ENCODE assay signal across 8 mouse cellular contexts in the genomic region with DNA sequence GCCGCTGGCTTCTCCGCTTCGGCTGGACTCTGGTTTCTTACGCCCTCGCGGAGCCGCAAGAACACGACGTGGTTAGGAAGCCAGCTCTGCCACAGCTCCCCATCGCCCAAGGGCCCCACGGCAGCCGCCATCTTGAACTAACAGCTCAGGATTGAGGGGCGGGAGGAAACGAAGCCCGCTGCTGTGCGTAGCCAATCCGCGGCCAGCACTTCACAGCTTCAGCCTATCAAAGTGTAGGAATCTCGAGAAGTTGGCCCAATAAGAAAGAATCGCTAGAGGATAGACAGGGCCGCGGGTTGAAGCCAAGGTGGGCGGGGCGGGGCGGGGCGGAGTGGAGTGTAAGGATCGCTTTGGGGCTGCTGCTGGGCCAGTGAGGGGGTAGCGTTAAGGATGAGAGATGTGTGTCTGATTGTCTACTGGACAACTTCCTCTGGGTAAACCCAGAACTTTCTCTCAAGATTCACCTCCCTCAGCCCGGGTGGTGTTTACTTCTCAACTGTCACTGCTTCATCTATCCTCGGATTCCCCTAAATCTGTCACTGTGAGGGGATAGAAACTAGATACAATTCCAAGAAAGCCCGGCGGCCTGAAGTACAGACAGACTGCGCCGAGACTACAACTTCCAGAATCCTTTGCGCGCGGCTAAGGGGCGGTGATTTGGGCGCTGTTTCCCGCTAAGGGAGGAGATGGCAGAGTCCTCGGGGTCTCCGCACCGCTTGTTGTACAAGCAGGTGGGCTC. TPM values are rescaled to one million over a fixed set of nuclear protein-coding genes. Genes with fewer than 3 reads are reported as not detected.
DNase-seq lines count a peak whose midpoint lies in the region; ATAC-seq and TF ChIP-seq lines count a peak whose summit lies in the region.

Gene Nup88 (minus strand): TSS at position 153 of the 739 bp plus-strand sequence.
Gene Rpain (plus strand): TSS at position 393 of the 739 bp plus-strand sequence.

- peak; percentile 82 for ATAC-seq in G1E (ENCODE audit: extremely low read depth, insufficient number of reproducible peaks, low FRiP score, poor library complexity, severe bottlenecking)
- ATAC-seq in forebrain, embryonic 16.5 days = peak; percentile 99
- ATAC-seq in lung, embryonic 14.5 days (ENCODE audit: insufficient read depth) = peak; percentile 99

- peak within 1 kb of the TSS; percentile 94 for H3K27ac ChIP-seq in forebrain, embryonic 16.5 days (ENCODE audit: low read length)
- peak within 1 kb of the TSS; percentile 98 for H3K27ac ChIP-seq in layer of hippocampus, adult 2 months
- H3K27ac ChIP-seq in lung, embryonic 14.5 days (ENCODE audit: low read depth) = peak within 1 kb of the TSS; percentile 83
- H3K27ac ChIP-seq in olfactory bulb, adult 2 months (ENCODE audit: insufficient read depth, low read depth, low read length) = peak within 1 kb of the TSS; percentile 88
- peak within 1 kb of the TSS; percentile 55 for H3K27ac ChIP-seq in thymus, adult 2 months (ENCODE audit: control insufficient read depth, insufficient read depth, low read length)

- no peak for TF ChIP-seq CTCF in G1E (IDR thresholded peaks at IDR 0.05; ENCODE audit: low read depth, low read length)
- no peak for TF ChIP-seq CTCF in layer of hippocampus, adult 2 months (conservative IDR thresholded peaks at IDR 0.05)
- TF ChIP-seq CTCF in lung, embryonic 14.5 days (IDR thresholded peaks at IDR 0.05; ENCODE audit: low read depth) = no peak
- TF ChIP-seq CTCF in olfactory bulb, adult 2 months (IDR thresholded peaks at IDR 0.05; ENCODE audit: insufficient read depth, low read depth, low read length) = no peak
- TF ChIP-seq CTCF in thymus, adult 2 months (IDR thresholded peaks at IDR 0.05; ENCODE audit: borderline replicate concordance, control insufficient read depth, extremely low read depth, insufficient read depth, low read length, poor library complexity) = peak; percentile 48; the same call in 1 of the 2 replicates

- H3K4me3 ChIP-seq in G1E (ENCODE audit: low read depth, low read length) = peak within 1 kb of the TSS; percentile 97
- peak within 1 kb of the TSS; percentile 88 for H3K4me3 ChIP-seq in forebrain, embryonic 16.5 days (replicated peaks; ENCODE audit: low read length)
- peak within 1 kb of the TSS; percentile 91 for H3K4me3 ChIP-seq in layer of hippocampus, adult 2 months
- H3K4me3 ChIP-seq in lung, embryonic 14.5 days (ENCODE audit: low read depth, low read length) = peak within 1 kb of the TSS; percentile 71
- H3K4me3 ChIP-seq in olfactory bulb, adult 2 months (ENCODE audit: insufficient read depth, low read depth, low read length) = peak within 1 kb of the TSS; percentile 87
- H3K4me3 ChIP-seq in thymus, adult 2 months (ENCODE audit: control insufficient read depth, insufficient read depth, low read length) = peak within 1 kb of the TSS; percentile 86

- H3K4me2 ChIP-seq in forebrain, embryonic 16.5 days (ENCODE audit: low read length) = peak within 1 kb of the TSS; percentile 91
- peak within 1 kb of the TSS; percentile 85 for H3K4me2 ChIP-seq in lung, embryonic 14.5 days

- H3K9ac ChIP-seq in forebrain, embryonic 16.5 days (replicated peaks; ENCODE audit: low read depth, low read length) = peak within 1 kb of the TSS; percentile 88
- peak within 1 kb of the TSS; percentile 74 for H3K9ac ChIP-seq in lung, embryonic 14.5 days

- peaks cover 60% of the 10 kb centered on the region for H3K36me3 ChIP-seq in G1E (replicated peaks)
- peaks cover 11% of the 10 kb centered on the region for H3K36me3 ChIP-seq in forebrain, embryonic 16.5 days (ENCODE audit: control insufficient read depth, insufficient read depth)
- H3K36me3 ChIP-seq in lung, embryonic 14.5 days (ENCODE audit: insufficient read depth) = peaks cover 48% of the 10 kb centered on the region
- peaks cover 15% of the 10 kb centered on the region for H3K36me3 ChIP-seq in thymus, adult 2 months (ENCODE audit: control insufficient read depth, insufficient read depth, low read length)

- peak; percentile 84 for TF ChIP-seq POLR2A in olfactory bulb, adult 2 months (IDR thresholded peaks at IDR 0.05; ENCODE audit: insufficient read depth, low read depth, low read length)
- TF ChIP-seq POLR2A in thymus, adult 2 months (IDR thresholded peaks at IDR 0.05; ENCODE audit: control insufficient read depth, extremely low read depth, insufficient read depth, low read length, poor library complexity) = peak; percentile 91

- peaks cover 48% of the 10 kb centered on the region for H3K4me1 ChIP-seq in G1E (ENCODE audit: insufficient read depth, low read depth, low read length)
- peaks cover 19% of the 10 kb centered on the region for H3K4me1 ChIP-seq in forebrain, embryonic 16.5 days (replicated peaks; ENCODE audit: control insufficient read depth, insufficient read depth, low read length)
- peaks cover 6% of the 10 kb centered on the region; the same call in 1 of the 2 replicates for H3K4me1 ChIP-seq in lung, embryonic 14.5 days (ENCODE audit: insufficient read depth)
- H3K4me1 ChIP-seq in olfactory bulb, adult 2 months (ENCODE audit: control insufficient read depth, insufficient read depth, low read length) = peaks cover 2% of the 10 kb centered on the region; the same call in 1 of the 2 replicates
- peaks cover 4% of the 10 kb centered on the region for H3K4me1 ChIP-seq in thymus, adult 2 months (replicated peaks; ENCODE audit: control insufficient read depth, insufficient read depth, low read length)

- peaks cover 4% of the 10 kb centered on the region; the same call in 1 of the 2 replicates for H3K9me3 ChIP-seq in G1E (replicated peaks)
- H3K9me3 ChIP-seq in forebrain, embryonic 16.5 days (ENCODE audit: control insufficient read depth, low read length) = no peaks in the 10 kb centered on the region
- H3K9me3 ChIP-seq in lung, embryonic 14.5 days (ENCODE audit: low read depth, low read length) = no peaks in the 10 kb centered on the region

- no peaks in the 10 kb centered on the region for H3K27me3 ChIP-seq in G1E (ENCODE audit: insufficient read depth, low read length)
- H3K27me3 ChIP-seq in forebrain, embryonic 16.5 days (replicated peaks; ENCODE audit: control insufficient read depth, insufficient read depth, low read length) = no peaks in the 10 kb centered on the region
- no peaks in the 10 kb centered on the region for H3K27me3 ChIP-seq in lung, embryonic 14.5 days (ENCODE audit: insufficient read depth, low read length)
- no peaks in the 10 kb centered on the region for H3K27me3 ChIP-seq in thymus, adult 2 months (ENCODE audit: control insufficient read depth, insufficient read depth, low read length)

- under 1% methylated on average over 43 of the region's 43 CpGs for WGBS in forebrain, embryonic 16.5 days
- under 1% methylated on average over 43 of the region's 43 CpGs for WGBS in lung, embryonic 14.5 days
- whole genome bisulfite sequencing in olfactory bulb, adult 2 months = under 1% methylated on average over 43 of the region's 43 CpGs
- WGBS in thymus, adult 2 months = under 1% methylated on average over 43 of the region's 43 CpGs

- DNase-seq in G1E (ENCODE audit: low spot score) = peak; percentile 98
- DNase-seq in cerebellum, adult 18-20 months = peak; percentile 92 to 94
- DNase-seq in heart, postnatal 36 days = peak; percentile 87 to 89
- DNase-seq in layer of hippocampus, adult 2 months (ENCODE audit: low spot score in 2 of 2) = peak; percentile 92 to 95
- DNase-seq in lung, embryonic 14.5 days = peak; percentile 97
- DNase-seq in thymus, adult 2 months = peak; percentile 92

- intact Hi-C loops in heart, postnatal 36 days (cut with DNase I) = no loop called here

RNA-seq across cellular contexts. Expression of gene Nup88, which starts in this region (rescaled TPM):
- 154 and 178 TPM in 2 replicates for total RNA-seq in G1E (2014; fragmentation: Nextera tagmentation)
- total RNA-seq in G1E (2017) = 145 and 193 TPM in 2 replicates
- 81.1 and 103 TPM in 2 replicates for polyA plus RNA-seq in G1E (2012)
- 150 and 157 TPM in 2 replicates for polyA plus RNA-seq in forebrain, embryonic 16.5 days (2015; fragmentation: Nextera tagmentation; extraction: Ambion mirVana)
- 10 to 100 TPM; 44.5 to 50.8 TPM for total RNA-seq in heart, postnatal 36 days (2021)
- total RNA-seq in layer of hippocampus, adult 2 months (2021) = 10 to 100 TPM; 53.3 to 57.7 TPM
- polyA plus RNA-seq in lung, embryonic 14.5 days (2014; fragmentation: Nextera tagmentation; extraction: Ambion mirVana) = 126 and 135 TPM in 2 replicates
- polyA plus RNA-seq in olfactory bulb, adult 2 months (2012; ENCODE audit: insufficient read depth, insufficient read length, low replicate concordance, missing spikeins) = not detected in 2 replicates
- polyA plus RNA-seq in thymus, adult 2 months (2012; rRNA removed) = 49.4 and 50.2 TPM in 2 replicates

RNA-seq across cellular contexts. Expression of gene Rpain, which starts in this region (rescaled TPM):
- total RNA-seq in G1E (2014; fragmentation: Nextera tagmentation) (30.9 and 45.8 TPM in 2 replicates), G1E (2017) (73.4 and 94.2 TPM in 2 replicates)
- 5.8 and 14.9 TPM in 2 replicates for polyA plus RNA-seq in G1E (2012)
- polyA plus RNA-seq in forebrain, embryonic 16.5 days (2015; fragmentation: Nextera tagmentation; extraction: Ambion mirVana) = 79.9 and 87.0 TPM in 2 replicates
- 10 to 100 TPM; 16.8 to 18.4 TPM for total RNA-seq in heart, postnatal 36 days (2021)
- total RNA-seq in layer of hippocampus, adult 2 months (2021) = 10 to 100 TPM; 35.3 to 36.1 TPM
- polyA plus RNA-seq in lung, embryonic 14.5 days (2014; fragmentation: Nextera tagmentation; extraction: Ambion mirVana) = 64.7 and 69.7 TPM in 2 replicates
- polyA plus RNA-seq in olfactory bulb, adult 2 months (2012; ENCODE audit: insufficient read depth, insufficient read length, low replicate concordance, missing spikeins) = not detected in 2 replicates
- 45.5 and 63.5 TPM in 2 replicates for polyA plus RNA-seq in thymus, adult 2 months (2012; rRNA removed)

Comparison
In these comparisons a context has a peak if more than half of its experiments do, and no peak if none do; other contexts are left out.
1. Peak in every context shown above with its lines: DNase-seq, ATAC-seq, H3K4me3 ChIP-seq and H3K27ac ChIP-seq.